Mouse (Mus musculus) spleen, embryonic (tissue): ENCODE data around the gene Sez6l.

Experiments used
- CTCF ChIA-PET: fragments of 350-600 bp; sonication (Branson Sonifier 250); formaldehyde crosslinking; loops from one replicate; lab custom pipeline; 2022; lab: Charles Lee

The Sez6l gene

DNA sequence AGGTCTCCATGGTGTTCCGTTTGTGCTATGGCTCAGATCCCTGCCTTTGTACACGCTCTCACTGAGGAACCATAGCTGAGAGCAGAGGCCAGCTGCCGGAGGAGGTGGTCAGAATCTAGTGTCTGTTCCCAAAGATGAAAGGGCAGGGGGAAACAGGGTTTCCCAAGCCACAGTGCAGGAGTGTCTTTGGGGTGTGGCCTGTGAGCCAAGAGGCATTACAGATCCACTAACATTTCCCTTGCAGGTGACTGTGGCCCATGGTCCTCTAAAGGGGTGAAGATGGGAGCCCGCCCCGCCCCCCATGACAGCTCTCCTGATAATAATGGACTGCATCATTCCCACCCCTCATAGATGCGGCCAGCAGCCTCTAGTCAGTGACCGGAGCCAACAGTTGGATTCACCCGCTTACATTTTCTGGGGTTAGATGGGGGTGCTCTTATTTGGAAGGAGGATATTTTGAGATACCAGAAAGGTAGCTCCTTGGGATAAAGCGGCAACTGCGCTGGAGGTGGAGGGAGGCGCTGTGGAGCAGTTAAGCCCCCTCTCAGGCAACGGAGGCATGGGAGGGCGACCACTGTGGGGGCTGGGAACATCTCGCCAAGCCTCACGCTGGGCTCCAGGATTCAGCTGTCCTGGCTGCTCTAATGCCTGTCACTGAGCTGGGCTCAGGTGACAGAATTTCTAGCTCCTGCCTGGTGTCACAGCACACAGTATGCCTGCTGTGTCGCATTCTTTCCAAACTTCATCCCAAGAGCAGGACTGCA, 43.5 kb downstream of the Sez6l start:
- CTCF ChIA-PET = no interaction called here

DNA sequence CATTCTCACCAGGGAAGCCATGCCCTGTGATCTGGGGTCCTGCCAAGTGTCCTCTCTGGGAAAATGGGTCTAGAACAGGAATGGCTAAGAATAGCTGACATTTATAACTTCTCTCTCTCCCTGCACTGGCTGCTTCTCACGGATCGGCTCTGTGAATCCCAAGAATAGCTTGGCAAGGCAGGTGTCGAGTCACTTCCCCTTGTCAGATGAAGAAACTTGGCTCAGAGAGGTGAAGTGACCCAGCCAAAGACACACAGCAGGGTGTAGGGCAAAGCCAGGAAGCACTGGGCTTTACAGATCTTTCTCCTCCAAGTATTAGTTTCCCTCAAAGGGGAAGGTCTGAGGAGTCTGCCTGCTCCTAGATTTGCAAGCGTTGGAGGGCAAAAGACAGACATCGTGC, 44.1 kb downstream of the Sez6l start:
- CTCF ChIA-PET = no interaction called here

DNA sequence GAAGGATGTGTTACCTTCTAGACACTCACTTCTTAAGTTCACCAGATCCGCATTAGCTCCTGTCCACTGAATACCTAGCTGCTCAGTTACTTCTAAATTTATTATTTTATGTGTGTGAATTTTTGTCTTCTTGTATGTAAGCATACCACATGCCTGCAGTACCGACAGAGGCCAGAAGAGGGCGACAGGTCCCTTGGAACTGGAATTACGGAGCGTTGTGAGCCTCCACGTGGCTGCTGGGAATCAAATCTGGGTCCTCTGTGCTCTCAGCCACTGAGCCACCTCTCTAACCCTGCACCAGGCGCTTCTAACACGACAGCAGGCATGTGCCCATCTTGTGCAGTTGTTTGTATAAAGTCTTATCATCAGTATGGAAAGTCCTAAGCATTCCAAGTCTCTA, 44.8 kb downstream of the Sez6l start:
- CTCF ChIA-PET = no interaction called here

DNA sequence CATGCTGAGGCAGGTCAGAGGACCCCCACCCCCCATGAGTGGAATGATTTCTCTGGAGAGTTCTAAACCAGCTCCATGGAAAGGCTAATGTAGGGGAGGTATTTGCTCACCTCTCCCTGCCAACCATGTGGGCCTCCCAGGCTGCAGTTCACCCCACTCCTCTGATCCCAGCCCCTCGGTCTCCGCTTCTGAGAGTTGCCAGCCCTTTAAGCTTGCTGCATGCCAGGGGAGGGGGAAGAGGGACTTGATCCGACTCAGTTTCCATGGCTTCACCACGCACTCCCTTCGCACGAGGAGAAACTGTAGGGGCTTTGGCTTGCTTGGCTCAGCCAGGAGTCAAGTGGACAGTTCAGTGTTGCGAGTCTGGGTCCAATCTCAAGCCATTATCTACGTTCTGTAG, 45.9 kb downstream of the Sez6l start:
- CTCF ChIA-PET = no interaction called here

DNA sequence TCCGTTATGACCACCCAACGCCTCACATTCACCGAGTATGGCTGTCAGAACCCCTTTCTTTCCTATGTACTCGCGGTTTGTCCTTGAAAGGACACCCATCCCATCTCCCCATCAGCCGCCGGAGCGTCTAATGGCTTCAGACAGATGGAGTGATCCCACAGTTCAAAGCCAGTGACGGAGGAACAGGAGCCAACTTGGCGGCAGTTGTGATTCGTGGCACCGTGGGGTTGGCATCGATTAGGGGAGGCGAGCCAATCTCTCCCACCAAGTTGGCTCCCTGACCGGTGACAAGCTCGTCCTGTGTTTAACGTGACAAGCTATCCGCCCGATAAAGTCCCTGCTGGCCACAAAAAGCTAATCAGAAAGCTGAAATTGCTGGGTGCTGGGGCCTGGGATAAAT, 50.0 kb downstream of the Sez6l start:
- CTCF ChIA-PET = no interaction called here

DNA sequence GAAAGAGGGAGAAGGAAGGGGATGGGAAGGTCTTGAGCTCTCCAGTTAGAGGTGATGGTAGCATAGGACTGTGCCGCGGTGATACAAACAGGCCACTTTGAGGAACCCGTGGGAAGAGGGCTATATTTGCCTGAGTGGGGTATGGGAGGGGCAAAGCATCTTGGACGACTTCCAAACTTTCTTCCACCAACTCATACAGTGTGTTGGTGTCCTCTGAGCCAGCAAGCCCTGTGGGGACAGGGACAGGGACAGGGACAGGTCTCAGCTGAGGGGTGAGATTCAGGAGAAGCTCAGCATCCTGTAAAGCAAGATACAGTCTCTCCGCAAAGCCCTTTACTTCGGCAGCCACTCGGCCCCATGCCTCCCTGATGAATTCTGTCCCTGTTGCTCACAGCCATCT, 50.5 kb downstream of the Sez6l start:
- CTCF ChIA-PET = no interaction called here

DNA sequence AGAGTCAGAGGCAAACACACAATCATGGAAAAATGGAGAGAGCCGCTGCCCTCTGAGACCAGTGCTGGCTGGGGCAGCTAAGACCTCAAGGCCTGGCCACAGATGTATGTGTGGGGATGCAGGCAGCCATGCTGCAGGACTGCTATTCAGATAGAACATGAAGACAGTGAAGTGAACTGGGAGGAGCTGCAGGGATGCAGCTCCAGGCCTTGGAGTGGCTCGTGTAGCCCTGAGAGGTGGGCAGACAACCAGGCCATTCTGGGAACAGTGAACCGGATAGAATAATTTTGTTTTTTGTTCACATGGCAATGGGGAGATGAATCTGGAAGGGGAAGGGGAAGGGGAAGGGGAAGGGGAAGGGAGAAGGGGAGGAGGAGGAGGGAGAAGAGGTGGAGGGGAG, 51.0 kb downstream of the Sez6l start:
- CTCF ChIA-PET = no interaction called here

DNA sequence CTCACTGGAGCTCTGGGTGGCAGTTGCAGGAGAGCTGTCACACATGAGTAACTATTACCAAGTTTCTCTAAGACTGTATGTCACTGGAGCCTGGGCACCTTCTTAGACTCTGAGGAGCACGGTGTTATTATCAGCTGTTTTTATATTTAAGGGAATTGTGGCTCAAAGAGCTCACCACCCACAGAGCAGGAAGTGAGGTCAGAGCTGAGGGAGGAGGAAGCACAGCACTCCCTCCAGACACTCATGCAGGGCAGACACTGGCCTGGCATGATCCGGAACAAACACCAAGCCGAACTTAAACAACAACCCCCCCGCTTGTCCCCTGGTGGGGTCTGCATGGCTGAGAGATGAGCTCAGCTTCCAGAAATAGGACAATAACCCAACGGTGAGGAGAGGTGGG, 51.7 kb downstream of the Sez6l start:
- CTCF ChIA-PET = no interaction called here

DNA sequence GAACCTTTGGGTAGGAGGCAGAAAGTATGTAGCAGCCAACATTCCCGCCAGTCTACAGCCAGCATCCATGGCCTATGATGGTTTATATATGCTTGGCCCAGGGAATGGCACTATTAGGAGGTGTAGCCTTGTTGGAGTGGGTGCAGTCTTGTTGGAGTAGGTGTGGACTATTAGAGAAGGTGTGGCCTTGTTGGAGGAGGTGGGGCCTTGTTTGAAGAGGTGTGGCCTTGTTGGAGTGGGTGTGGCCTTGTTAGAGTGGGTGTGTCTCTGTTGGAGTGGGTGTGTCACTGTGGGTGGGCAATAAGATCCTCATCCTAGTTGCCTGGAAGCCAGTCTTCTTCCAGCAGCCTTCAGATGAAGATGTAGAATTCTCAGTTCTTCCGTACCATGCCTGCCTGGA, 53.2 kb downstream of the Sez6l start:
- CTCF ChIA-PET = no interaction called here

DNA sequence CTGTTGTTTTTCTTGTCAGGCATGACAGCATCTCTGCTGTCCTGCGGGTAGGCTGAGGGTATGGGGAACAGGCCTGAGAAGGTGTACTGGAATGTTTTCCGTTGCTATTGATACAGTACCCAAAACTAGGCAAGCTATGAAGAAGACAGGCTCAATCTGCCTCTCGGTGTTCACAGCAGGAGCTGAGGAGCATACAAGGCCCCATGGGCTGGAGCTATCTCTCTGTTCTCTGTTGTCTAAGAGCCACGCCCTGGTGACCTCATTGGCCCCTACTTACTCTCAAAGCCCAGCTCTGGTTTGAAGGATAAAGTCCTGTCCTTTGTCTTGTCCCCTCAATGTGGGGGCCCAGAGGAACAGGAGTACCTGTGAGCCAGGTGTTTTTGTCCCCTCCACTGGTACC, 53.7 kb downstream of the Sez6l start:
- CTCF ChIA-PET = no interaction called here

DNA sequence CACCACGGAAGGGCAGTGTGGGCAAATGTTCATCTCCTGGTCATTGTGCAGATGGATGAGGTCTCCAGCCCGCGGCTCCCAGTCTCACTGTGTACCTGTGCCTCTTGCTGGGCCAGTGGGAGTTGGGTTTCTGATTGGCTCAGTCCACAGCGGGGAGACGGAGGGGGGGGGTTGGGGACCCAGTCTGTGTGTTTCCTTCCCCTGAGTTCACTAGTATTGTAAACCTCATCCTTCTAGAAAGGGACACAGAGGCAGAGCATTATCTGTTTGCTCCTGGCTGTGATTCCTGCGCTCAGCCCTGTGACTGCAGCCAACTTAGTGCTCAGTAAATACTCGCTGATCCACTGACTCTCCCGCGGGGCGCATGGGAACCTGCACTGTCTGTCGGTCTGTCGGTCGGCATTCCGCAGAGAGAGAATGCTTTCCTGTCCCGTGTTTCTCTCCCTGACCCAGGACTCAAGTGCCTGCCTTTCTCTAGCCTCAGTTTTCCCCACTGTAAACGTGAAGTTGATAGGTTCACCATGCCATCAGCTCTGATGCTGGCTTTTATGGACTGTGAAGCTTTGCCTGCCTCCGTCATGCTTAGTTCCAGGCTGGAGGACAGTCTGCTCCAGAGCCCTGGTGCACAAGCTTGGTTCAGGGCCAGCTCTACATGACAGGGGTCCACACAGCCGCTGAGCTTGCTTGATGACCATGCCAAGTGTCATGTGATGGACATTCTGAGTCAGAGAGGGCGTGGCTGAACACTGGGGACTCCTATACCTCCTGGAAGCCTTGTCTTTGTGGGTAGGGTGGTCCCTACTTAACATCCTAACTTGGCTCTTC, 55.1 kb downstream of the Sez6l start:
- CTCF ChIA-PET = no interaction called here

DNA sequence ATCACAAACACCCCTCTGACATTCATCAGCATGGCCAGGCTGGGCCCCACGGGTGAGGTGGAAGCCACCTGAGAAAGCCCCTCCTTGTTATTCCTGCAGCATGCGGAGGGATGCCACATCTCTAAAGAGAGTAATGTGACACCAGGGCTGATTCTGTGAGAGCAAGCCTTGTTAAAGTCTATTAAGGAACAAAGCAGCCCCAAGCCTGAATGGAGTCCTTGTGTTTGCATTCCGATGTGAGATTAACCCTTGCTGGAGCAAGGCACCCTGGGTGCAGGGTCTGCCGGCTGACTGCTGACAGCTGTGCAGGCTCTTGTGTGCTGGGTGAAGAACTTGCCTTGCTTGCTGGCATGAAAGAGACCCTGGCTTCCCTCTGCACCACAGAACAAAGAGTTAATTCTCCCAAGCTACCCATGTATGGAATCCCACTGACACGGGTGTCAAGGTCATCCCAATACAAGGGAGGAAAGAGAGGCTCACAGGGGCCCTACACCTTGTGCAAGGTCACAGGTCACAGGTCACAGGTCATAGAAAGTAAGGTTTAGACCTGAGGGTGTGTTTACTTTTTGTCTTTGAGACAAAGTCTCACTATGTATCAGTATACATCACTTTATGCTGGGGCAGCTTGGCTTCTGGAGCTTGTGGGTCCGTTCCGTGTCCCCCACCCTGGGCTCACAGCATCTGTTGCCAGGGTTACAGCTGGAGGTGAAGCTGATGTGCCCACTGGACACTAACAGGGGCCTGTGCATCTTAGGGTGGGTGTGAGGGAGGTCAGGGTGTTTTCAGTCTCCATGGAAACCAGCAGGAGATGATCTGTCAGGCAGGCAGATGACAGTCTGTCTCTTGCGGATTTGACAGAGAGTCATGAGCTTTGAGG, 55.9 kb downstream of the Sez6l start:
- CTCF ChIA-PET = no interaction called here

DNA sequence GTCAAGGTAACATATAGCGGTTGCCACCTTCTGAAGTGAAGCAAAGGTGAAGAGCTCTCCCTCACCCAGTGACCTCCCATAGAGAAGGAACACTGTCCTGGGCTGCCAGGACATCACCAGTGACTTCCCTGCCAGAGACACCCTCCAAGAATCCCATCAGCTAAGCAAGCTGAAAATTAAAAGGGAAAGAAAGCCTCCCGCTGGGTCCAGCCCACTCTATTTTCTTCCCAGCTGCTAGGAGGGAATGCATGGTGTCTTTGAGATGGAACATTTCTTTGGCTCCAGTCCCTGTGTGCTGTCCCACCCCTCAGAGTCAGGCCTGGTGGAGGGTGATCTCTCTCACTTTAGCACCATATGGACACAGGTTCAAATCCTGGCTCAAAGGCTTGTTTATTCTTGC, 58.2 kb downstream of the Sez6l start:
- CTCF ChIA-PET = no interaction called here

DNA sequence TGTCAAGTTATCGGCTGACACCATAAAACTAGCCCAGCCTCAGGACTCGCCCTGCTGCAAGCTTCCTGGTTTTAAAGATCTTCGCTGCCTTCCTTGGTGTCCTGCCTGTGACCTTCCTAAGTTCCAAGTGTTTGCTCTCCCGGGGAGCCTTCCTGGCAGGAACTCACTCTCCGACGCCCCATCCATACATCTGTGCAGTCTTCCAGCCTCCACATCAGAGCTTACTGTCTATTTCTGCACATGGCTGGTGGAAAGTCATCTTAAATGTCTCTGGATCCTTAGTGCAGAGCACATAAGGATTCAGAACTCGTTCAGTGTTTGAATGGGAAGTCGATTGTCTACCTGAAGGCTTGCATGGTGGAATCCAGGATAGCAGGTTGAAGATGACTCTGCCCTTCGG, 59.5 kb downstream of the Sez6l start:
- CTCF ChIA-PET = interaction anchor here (0.6 to 0.7 kb wide), 2 partner anchors 43 to 995 kb away, joined by 3 read pairs; no protein-coding TSS in a partner anchor

DNA sequence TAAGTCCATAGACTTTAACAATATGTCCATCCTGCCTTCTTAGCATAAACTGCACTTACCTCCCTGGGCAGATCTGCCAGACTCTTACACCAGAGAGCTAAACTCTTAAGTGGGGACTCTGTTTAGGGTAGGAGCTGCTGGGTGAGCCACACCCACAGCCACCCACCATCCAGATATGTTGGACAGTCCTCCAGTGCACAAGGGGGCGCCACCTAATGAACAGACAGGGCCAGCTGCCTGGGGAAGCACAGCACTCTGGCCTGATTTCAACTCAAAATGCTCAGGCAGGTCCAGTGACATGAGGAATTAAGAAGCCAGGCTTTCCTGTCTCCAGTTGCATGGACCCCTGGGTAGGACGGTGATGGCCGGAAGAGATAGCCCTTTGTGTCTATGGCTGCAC, 60.5 kb downstream of the Sez6l start:
- CTCF ChIA-PET = no interaction called here

DNA sequence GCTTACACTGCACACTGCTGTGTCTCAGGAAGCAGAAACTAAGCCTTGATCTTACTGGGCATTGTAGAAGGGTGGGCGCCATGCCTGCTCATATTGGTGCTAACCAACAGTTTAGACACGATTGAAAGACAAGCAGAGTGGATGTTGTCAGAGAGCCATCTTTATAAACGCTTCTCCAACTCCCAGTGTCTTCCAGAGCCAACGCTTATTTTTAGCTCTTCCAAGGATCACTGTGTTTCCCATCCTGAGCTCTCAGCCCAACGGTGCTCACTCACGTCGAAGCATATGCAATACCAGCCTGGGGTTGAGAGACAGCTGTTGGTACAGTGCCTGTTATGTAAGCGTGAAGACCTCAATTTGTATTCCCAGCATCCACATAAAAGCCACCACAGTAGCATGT, 66.6 kb downstream of the Sez6l start:
- CTCF ChIA-PET = no interaction called here

DNA sequence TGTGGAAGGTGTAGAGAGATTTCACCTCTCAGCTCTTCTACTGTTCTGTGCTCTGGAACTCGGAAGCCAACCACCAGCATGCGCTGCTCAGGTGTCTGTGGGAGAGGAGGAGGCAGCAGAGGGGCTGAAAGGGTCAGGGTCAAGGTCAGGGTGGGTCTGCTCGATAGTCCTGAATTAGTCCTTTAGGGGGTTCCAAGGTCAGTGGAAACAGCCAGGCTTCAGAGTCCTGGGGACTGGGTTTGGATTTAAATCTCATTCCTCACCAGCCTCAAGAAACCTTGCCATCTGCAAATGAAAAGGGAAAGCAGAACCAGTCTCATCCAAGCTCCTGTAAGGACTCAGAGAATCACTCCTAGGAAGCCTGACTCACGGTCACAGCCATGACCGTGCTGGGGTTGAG, 67.1 kb downstream of the Sez6l start:
- CTCF ChIA-PET = interaction anchor here (0.6 kb wide), 1 partner anchor 10 kb away, joined by 3 read pairs; no protein-coding TSS in a partner anchor

DNA sequence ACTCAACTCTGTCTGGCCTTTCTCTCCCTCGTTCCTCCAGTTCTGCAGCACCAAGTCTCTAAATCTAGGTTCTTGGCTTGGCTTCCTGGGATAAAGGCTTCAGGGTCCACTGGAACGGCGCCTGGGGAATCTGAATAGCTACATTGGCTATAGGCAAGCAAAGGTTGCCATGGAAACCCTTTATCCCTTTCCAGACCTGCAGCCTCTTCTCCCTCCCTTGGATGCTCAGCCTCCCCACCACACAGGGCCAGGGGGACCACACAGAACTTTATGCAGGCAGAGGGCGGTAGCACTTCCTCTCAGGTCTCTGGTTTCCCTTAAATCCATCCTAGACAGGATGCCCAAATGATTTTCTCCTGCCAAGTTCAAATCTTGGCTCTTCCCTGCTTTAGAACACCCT, 71.4 kb downstream of the Sez6l start:
- CTCF ChIA-PET = no interaction called here

DNA sequence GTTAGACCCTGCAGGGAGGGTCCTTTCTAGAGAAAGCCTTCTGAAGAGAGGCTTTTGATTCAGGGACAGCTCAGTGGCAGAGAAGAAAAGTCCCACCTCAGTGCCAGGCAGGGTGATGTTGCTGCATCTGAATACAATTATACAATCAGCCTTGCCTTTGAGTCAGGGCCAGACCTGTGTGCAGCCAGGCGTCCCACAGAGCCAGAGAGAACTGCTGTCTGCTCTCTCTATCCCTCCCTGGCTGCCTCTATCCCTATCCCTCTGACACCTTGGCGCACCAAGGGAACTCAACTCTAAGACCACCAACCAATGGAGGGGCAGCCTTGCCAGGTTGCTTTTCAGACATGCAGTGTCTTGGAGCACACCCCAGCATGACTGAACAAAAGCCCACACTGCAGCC, 75.6 kb downstream of the Sez6l start:
- CTCF ChIA-PET = no interaction called here

DNA sequence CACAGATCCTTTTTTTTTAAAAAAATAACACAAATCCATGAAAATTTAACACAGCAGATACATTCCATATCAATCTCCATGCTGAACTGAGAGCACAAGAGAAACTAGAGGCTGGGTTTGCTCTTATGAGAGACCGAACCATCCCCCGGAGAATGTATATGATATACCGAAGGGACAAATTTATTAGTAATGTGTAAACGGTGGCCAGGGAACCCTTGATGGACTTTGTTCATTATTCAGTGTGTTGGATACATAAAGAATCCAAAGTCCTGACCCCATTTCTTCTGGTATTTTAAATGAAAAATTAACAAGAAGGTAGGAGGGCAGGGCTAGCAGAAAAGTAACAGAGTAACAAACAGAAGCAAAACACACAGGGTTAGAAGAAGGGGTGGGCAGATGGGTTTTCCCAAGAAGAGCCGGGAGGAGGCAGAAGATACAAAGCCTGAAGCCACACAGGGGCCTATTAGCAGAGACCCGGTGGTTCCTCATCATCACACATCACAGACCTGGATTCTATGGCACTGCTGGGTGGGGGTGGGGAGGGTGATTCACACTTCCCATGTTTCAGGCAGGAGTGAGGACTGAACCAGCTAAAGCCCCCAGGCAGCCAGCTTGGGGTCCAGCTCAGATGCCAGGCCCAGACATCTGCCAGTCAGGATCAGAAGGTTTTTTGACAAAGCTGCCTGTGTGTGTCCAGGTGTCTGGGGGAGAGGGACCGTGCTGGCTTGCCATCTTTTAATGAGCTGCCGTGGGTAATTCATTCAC, 76.9 kb downstream of the Sez6l start:
- CTCF ChIA-PET = no interaction called here
